Mouse (Mus musculus) midbrain, embryonic 15.5 days (tissue): ENCODE measurements around the gene Jade1. TPM values are rescaled to one million over a fixed set of nuclear protein-coding genes. Genes with fewer than 3 reads are reported as not detected.

ENCODE experiments used
- ATAC-seq: fragments of 200-750 bp; cut with Nextera tagmentation; replicated peaks from 2 replicates; pipeline ENCODE4 v1.8.0; 2017; ENCODE audit warnings: moderate TSS enrichment
- H3K27ac ChIP-seq: fragments of 300-500 bp; sonication (generic); 2 replicates; pipeline ENCODE4 v1.5.1; 2015; ENCODE audit warnings: mild to moderate bottlenecking, inconsistent platforms
- H3K27me3 ChIP-seq: fragments of 300-500 bp; sonication (generic); replicated peaks from 2 replicates; pipeline ENCODE4 v1.6.1; 2015; ENCODE audit warnings: inconsistent platforms
- H3K36me3 ChIP-seq: fragments of 300-500 bp; sonication (generic); replicated peaks from 2 replicates; pipeline ENCODE4 v1.6.1; 2015; ENCODE audit warnings: inconsistent platforms
- H3K4me1 ChIP-seq: fragments of 300-500 bp; sonication (generic); 2 replicates; pipeline ENCODE4 v1.6.1; 2015; ENCODE audit warnings: inconsistent platforms
- H3K4me2 ChIP-seq: fragments of 300-500 bp; sonication (generic); 2 replicates; pipeline ENCODE4 v1.6.1; 2015; ENCODE audit warnings: inconsistent platforms, mild to moderate bottlenecking, moderate library complexity
- H3K4me3 ChIP-seq: fragments of 300-500 bp; sonication (generic); 2 replicates; pipeline ENCODE4 v1.5.1; 2015; ENCODE audit warnings: mild to moderate bottlenecking, inconsistent platforms
- H3K9ac ChIP-seq: fragments of 300-500 bp; sonication (generic); 2 replicates; pipeline ENCODE4 v1.6.1; 2015; ENCODE audit warnings: mild to moderate bottlenecking, inconsistent platforms
- H3K9me3 ChIP-seq: fragments of 300-500 bp; sonication (generic); 2 replicates; pipeline ENCODE4 v1.6.1; 2016; ENCODE audit warnings: inconsistent platforms
- WGBS: fragments of 180-500 bp; shearing (Covaris S2); methylation state at CpG from one replicate; pipeline ENCODE4 v1.1.7; 2015; ENCODE audit warnings: mixed read lengths; 5-methylcytosine and 5-hydroxymethylcytosine counted together
- polyA plus RNA-seq: library from polyadenylated mRNA; unstranded; fragments of >200 nt; fragmentation: Nextera tagmentation; extraction: Ambion mirVana; gene quantifications from 2 replicates; pipeline ENCODE4 v1.2.1, GENCODE M21; 2015

Gene Jade1
- polyA plus RNA-seq, result 13.8 and 14.0 TPM in 2 replicates

GRCm38 (mm10) chr3:41555491-41556381, at the start of gene Jade1:
Gene Jade1 (plus strand): TSS chr3:41555731.
- no peaks in the 10 kb centered on the region for H3K9me3 ChIP-seq
- no peaks in the 10 kb centered on the region for H3K36me3 ChIP-seq
- 97% methylated on average over 36 of the region's 36 CpGs for WGBS
- no peaks in the 10 kb centered on the region for H3K27me3 ChIP-seq
- no peak within 1 kb of the TSS for H3K9ac ChIP-seq
- ATAC-seq, result no peak
- H3K27ac ChIP-seq, result no peak within 1 kb of the TSS
- no peaks in the 10 kb centered on the region for H3K4me1 ChIP-seq
- H3K4me3 ChIP-seq, result no peak within 1 kb of the TSS
- H3K4me2 ChIP-seq, result no peak within 1 kb of the TSS

GRCm38 (mm10) chr3:41509441-41509840, 46.1 kb upstream of the Jade1 start:
- Histone ChIP-seq H3K27ac (no peak overlapping the region), H3K36me3 (no peaks in the 10 kb centered on the region), H3K4me3 (no peak overlapping the region), H3K4me1 (no peaks in the 10 kb centered on the region), H3K9me3 (no peaks in the 10 kb centered on the region), H3K27me3 (no peaks in the 10 kb centered on the region), H3K4me2 (no peak overlapping the region), H3K9ac (no peak overlapping the region)
- no peak for ATAC-seq
- 84% methylated on average over 2 of the region's 2 CpGs for WGBS

DNA sequence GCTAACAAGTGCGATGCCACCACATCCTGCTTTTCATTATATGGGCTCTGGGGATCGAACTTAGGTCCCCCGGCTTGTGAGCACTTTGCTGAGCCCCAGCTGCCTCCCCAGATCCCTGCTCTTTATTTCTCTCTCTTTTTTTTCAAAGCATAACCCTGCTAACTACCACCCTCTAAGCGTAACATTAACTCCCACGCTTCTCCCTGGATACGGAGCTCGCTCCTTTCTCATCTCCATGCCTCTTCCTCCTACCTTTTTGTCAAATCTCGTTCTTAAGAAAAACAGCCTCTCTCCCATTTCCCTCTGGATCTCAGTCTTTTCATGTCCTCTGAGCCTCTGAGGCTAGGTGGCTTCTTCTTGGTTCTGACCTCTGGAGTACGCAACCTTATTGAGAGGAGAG, 45.3 kb upstream of the Jade1 start:
- 63% methylated on average over 9 of the region's 9 CpGs for WGBS
- ATAC-seq, result no peak
- Histone ChIP-seq H3K4me3 (no peak overlapping the region), H3K36me3 (no peaks in the 10 kb centered on the region), H3K27me3 (no peaks in the 10 kb centered on the region), H3K4me2 (no peak overlapping the region), H3K4me1 (no peaks in the 10 kb centered on the region), H3K27ac (no peak overlapping the region), H3K9ac (no peak overlapping the region), H3K9me3 (no peaks in the 10 kb centered on the region)

DNA sequence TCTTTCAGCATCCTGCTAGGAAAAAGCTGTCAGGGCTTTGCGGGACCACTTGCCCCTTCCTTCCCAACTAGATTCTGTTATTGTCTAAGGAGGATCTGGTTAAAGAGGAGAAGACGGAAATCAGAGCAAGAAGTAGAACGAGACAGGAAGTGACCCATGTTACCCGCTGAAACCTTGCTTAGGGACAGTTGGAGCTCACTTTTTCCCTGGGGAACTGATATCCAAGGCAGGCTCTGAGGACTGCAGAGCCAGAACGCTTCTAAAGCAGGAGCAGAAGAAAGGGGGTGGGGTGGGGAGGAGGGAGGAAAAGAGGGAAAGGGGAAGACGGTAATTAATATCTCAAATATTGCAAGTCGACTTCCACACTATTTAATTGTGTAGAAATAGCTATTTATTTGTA, 44.8 kb upstream of the Jade1 start:
- Histone ChIP-seq H3K4me1 (no peaks in the 10 kb centered on the region), H3K4me3 (no peak overlapping the region), H3K9me3 (no peaks in the 10 kb centered on the region), H3K9ac (no peak overlapping the region), H3K27ac (no peak overlapping the region), H3K36me3 (no peaks in the 10 kb centered on the region), H3K27me3 (no peaks in the 10 kb centered on the region), H3K4me2 (no peak overlapping the region)
- no peak for ATAC-seq
- 74% methylated on average over 7 of the region's 7 CpGs for WGBS

DNA sequence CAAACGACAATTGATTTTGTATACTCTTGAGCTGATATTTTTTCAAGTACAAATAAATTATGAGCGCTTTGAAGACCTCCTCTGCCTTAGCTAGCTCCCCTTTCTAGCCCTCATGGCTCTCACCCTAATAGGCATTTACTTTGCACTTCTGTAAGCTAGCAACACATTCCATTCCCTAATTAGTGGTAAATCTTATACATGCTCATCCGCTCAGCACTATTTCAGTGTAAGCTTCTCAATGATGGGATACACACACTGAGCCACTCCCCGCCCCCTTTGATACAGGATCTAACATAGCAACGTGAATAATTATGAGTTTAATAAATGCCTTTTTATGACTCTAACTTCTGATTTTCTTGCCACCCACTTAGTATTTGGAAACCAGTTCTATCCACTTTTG, 41.5 kb upstream of the Jade1 start:
- Histone ChIP-seq H3K9ac (no peak overlapping the region), H3K4me1 (no peaks in the 10 kb centered on the region), H3K27me3 (no peaks in the 10 kb centered on the region), H3K9me3 (no peaks in the 10 kb centered on the region), H3K4me3 (no peak overlapping the region), H3K36me3 (no peaks in the 10 kb centered on the region), H3K27ac (no peak overlapping the region), H3K4me2 (no peak overlapping the region)
- ATAC-seq, result no peak
- WGBS, result 69% methylated on average over 5 of the region's 5 CpGs

DNA sequence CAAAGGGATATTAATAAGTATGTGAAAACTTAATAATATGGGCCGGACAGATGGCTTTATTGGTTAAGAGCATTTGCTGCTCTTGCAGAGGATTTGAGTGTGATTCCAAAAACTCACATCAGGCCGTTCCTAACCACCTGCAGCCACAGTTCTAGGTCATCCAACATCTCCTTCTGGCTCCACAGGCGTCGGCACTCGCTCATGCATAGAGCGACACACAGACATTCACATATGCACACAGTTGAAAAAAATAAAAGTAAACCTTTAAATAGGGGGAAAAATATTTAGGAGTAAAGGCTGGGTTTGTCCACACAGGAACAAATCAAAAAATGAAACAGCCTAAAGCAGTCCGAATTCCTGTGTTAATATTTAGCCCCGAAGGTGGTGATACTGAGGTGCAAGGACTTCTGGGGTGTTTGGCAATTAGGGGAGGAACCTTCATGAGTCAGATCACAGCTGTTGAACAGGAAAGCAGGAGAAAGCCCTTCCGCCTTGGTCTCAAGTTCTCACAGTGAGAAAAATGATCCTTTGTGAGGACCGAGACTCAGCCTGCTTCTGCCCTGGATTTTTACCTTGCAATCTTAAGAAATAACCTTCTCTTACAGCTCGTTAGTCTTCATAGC, 40.7 kb upstream of the Jade1 start:
- WGBS, result 84% methylated on average over 11 of the region's 11 CpGs
- no peaks in the 10 kb centered on the region for H3K9me3 ChIP-seq
- H3K9ac ChIP-seq, result no peak overlapping the region

GRCm38 (mm10) chr3:41516961-41517518, 38.5 kb upstream of the Jade1 start:
- no peaks in the 10 kb centered on the region; the same call in 1 of the 2 replicates for H3K4me1 ChIP-seq
- no peaks in the 10 kb centered on the region for H3K9me3 ChIP-seq
- H3K27me3 ChIP-seq, result no peaks in the 10 kb centered on the region
- no peak overlapping the region for H3K4me3 ChIP-seq
- H3K27ac ChIP-seq, result no peak overlapping the region
- H3K36me3 ChIP-seq, result no peaks in the 10 kb centered on the region
- WGBS, result 79% methylated on average over 8 of the region's 8 CpGs
- no peak overlapping the region for H3K9ac ChIP-seq
- no peak for ATAC-seq
- H3K4me2 ChIP-seq, result no peak overlapping the region

More for the DNA sequence above, 40.7 kb upstream of the Jade1 start:
- Histone ChIP-seq H3K4me2 (no peak overlapping the region), H3K4me1 (no peaks in the 10 kb centered on the region), H3K4me3 (no peak overlapping the region), H3K27ac (no peak overlapping the region), H3K36me3 (no peaks in the 10 kb centered on the region), H3K27me3 (no peaks in the 10 kb centered on the region)
- ATAC-seq, result no peak

DNA sequence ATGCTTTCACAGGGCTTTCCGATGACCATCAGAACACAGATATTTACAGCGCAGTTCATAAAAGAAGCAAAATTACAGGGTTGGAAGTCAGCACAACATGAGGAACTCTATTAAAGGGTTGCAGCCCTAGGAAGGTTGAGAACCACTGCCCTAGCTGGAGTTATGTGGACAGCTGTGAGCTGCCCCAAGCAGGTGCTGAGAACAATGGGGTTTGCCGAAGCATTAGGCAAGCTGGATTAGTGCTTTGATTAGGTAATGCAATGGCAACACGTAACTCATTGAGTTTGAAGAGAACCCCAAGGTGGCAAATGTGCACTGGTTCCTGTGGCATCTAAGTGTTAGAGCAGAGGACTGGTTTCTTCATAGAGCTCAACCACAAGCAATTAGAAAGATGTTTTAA, 34.6 kb upstream of the Jade1 start:
- WGBS, result 64% methylated on average over 4 of the region's 4 CpGs
- Histone ChIP-seq H3K27ac (no peak overlapping the region), H3K36me3 (no peaks in the 10 kb centered on the region), H3K9me3 (no peaks in the 10 kb centered on the region), H3K4me3 (no peak overlapping the region), H3K9ac (no peak overlapping the region), H3K4me1 (no peaks in the 10 kb centered on the region; the same call in 1 of the 2 replicates), H3K4me2 (no peak overlapping the region), H3K27me3 (no peaks in the 10 kb centered on the region)
- ATAC-seq, result no peak

DNA sequence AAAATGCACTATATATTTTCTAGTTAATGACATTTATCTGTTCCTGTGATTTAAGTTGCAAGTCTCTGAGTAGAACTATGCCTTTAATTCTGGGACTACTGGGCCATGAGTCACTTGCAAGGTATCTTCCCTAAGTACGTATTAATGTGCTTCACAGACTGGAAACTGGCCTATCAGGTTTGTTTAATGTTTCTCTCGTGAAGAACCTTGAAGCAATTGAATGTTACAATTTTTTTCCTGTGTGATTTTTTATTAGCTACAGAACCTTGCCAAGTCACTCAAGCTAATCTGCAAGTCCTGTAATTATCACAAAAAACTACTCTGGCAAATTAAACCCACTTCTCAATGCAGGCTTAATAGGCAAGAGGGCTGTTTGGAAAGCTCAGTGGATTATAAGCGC, 33.8 kb upstream of the Jade1 start:
- Histone ChIP-seq H3K9ac (no peak overlapping the region), H3K4me2 (no peak overlapping the region), H3K4me3 (no peak overlapping the region), H3K9me3 (no peaks in the 10 kb centered on the region), H3K27ac (no peak overlapping the region), H3K4me1 (no peaks in the 10 kb centered on the region; the same call in 1 of the 2 replicates), H3K27me3 (no peaks in the 10 kb centered on the region), H3K36me3 (no peaks in the 10 kb centered on the region)
- ATAC-seq, result no peak
- WGBS, result 63% methylated on average over 3 of the region's 3 CpGs

- no peaks in the 10 kb centered on the region; the same call in 1 of the 2 replicates for H3K4me1 ChIP-seq
- ATAC-seq, result peak; percentile 58; the same call in 1 of the 2 replicates
- 26% methylated on average over 18 of the region's 18 CpGs for WGBS
- no peak overlapping the region for H3K4me2 ChIP-seq
- no peaks in the 10 kb centered on the region for H3K36me3 ChIP-seq
- H3K4me3 ChIP-seq, result no peak overlapping the region
- no peaks in the 10 kb centered on the region for H3K9me3 ChIP-seq
- H3K9ac ChIP-seq, result no peak overlapping the region
- H3K27me3 ChIP-seq, result no peaks in the 10 kb centered on the region
- no peak overlapping the region for H3K27ac ChIP-seq
Observed at GRCm38 (mm10) chr3:41522226-41523005, 33.1 kb upstream of the Jade1 start.

DNA sequence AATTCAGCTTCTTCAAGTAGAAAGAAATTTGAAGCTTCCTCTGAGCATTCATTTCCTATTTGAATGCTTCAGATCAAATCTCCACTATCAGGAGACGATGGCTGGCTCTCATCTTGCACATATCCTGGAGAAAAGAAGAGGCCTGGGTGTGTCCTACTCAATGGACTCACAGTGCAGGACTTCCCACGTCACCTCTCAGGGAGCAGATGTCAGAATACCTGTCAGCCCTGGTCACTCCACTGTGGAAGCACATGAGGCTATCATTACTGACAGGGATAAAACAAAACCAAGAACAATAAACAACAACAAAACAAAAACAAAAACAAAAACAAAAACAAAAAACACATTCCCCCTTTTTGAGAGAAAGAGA, 32.5 kb upstream of the Jade1 start:
- no peaks in the 10 kb centered on the region; the same call in 1 of the 2 replicates for H3K4me1 ChIP-seq
- H3K36me3 ChIP-seq, result no peaks in the 10 kb centered on the region
- no peaks in the 10 kb centered on the region for H3K27me3 ChIP-seq
- H3K4me3 ChIP-seq, result no peak overlapping the region
- no peaks in the 10 kb centered on the region for H3K9me3 ChIP-seq
- H3K4me2 ChIP-seq, result no peak overlapping the region
- 43% methylated on average over 2 of the region's 2 CpGs for WGBS
- no peak for ATAC-seq
- no peak overlapping the region for H3K9ac ChIP-seq
- no peak overlapping the region for H3K27ac ChIP-seq

GRCm38 (mm10) chr3:41523460-41523859, 32.1 kb upstream of the Jade1 start:
- H3K4me1 ChIP-seq, result no peaks in the 10 kb centered on the region; the same call in 1 of the 2 replicates
- no peak overlapping the region for H3K27ac ChIP-seq
- no peak overlapping the region for H3K9ac ChIP-seq
- H3K4me3 ChIP-seq, result no peak overlapping the region
- no peak overlapping the region for H3K4me2 ChIP-seq
- H3K9me3 ChIP-seq, result no peaks in the 10 kb centered on the region
- no peak for ATAC-seq
- H3K27me3 ChIP-seq, result no peaks in the 10 kb centered on the region
- 95% methylated on average over 4 of the region's 4 CpGs for WGBS
- H3K36me3 ChIP-seq, result no peaks in the 10 kb centered on the region
